11 mouse cellular contexts compared by ENCODE assay signal in the genomic region with DNA sequence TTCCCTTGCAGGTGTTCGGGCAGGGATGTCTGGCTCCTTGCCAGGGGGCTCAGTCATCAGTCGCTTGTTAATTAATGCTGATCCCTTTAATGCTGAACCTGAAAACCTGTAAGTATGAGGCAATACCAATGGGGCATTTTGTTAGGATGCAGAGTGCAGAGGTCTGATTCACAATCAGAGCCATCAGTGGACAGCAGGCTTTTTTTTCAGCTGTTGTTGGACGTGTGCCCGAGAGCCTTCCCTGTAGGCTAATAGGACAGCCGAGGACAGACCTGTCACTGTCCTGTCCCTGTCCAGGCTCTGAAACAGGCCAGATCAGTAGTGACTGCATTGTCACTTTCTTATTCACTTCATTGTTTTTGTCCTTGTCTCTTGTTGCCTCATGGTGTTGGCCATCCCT.
DNase-seq lines count a peak whose midpoint lies in the region; ATAC-seq and TF ChIP-seq lines count a peak whose summit lies in the region.
"Had no signal": no experiment of that assay in that cellular context is flagged by ENCODE, and none has a peak within 500 bp of the region (broad histone marks: within the 10 kb centered on the region; RNA-seq: fewer than 3 reads in every experiment).

No protein-coding gene starts in this region.

- no peaks in the 10 kb centered on the region for H3K4me1 ChIP-seq in lung, postnatal 0 days (ENCODE audit: insufficient read depth, low read depth, low read length)

- WGBS in lung, postnatal 0 days, result 69% methylated on average over 5 of the region's 5 CpGs

- DNase-seq in layer of hippocampus, adult 2 months (ENCODE audit: low spot score in 2 of 2), result no peak
- no peak for DNase-seq in layer of hippocampus, adult 9-10 months (ENCODE audit: low spot score)
- peak; percentile 48 for DNase-seq in Muller cell, postnatal 12 days (ENCODE audit: inconsistent ontology term)
- peak; percentile 79 for DNase-seq in adrenal gland, postnatal 10 days
- peak; percentile 70 to 77 for DNase-seq in cerebellum, postnatal 10 days
- DNase-seq in thymus, postnatal 0 days (ENCODE audit: low spot score), result no peak
- DNase-seq in lung, postnatal 0 days (ENCODE audit: low spot score), result no peak
- DNase-seq: heart, postnatal 36 days; lung, postnatal 14 days; right cerebral cortex, adult 18-20 months had no signal

- H3K27ac ChIP-seq in layer of hippocampus, adult 2 months, result peak overlapping the region; percentile 10; the same call in 1 of the 2 replicates
- no peak overlapping the region for H3K27ac ChIP-seq in lung, postnatal 0 days (ENCODE audit: low read length)

- H3K9ac ChIP-seq in lung, postnatal 0 days (replicated peaks; ENCODE audit: low read depth), result no peak overlapping the region

- no peak for TF ChIP-seq CTCF in layer of hippocampus, adult 2 months (conservative IDR thresholded peaks at IDR 0.05)
- TF ChIP-seq CTCF in lung, postnatal 0 days (IDR thresholded peaks at IDR 0.05), result no peak

- H3K36me3 ChIP-seq in lung, postnatal 0 days (ENCODE audit: insufficient read depth, low read length), result peaks cover 28% of the 10 kb centered on the region

- H3K4me2 ChIP-seq in lung, postnatal 0 days (replicated peaks; ENCODE audit: low read depth, low read length), result no peak overlapping the region

- no peak overlapping the region for H3K4me3 ChIP-seq in layer of hippocampus, adult 2 months
- no peak overlapping the region for H3K4me3 ChIP-seq in lung, postnatal 0 days (ENCODE audit: low read depth, low read length)
- H3K4me3 ChIP-seq: myocyte had no signal

- no peaks in the 10 kb centered on the region for H3K27me3 ChIP-seq in lung, postnatal 0 days (replicated peaks; ENCODE audit: insufficient read depth, low read length)

- no peaks in the 10 kb centered on the region for H3K9me3 ChIP-seq in lung, postnatal 0 days (ENCODE audit: low read length)

- ATAC-seq in lung, postnatal 0 days, result no peak

- no peak for TF ChIP-seq EP300 in lung, postnatal 0 days (IDR thresholded peaks at IDR 0.05)

Comparison
In these comparisons a context has a peak if more than half of its experiments do, and no peak if none do; other contexts are left out.
1. DNase-seq: peak in Muller cell, postnatal 12 days (single experiment), adrenal gland, postnatal 10 days (single experiment) and cerebellum, postnatal 10 days (2 of 2); none in layer of hippocampus, adult 2 months (0 of 2), layer of hippocampus, adult 9-10 months (single experiment), thymus, postnatal 0 days (single experiment) and lung, postnatal 0 days (single experiment).